In genomic region chr7:48853496-48853895, GRCm38 (mm10) we compare ENCODE assay signal across 18 mouse cellular contexts. TPM values are rescaled to one million over a fixed set of nuclear protein-coding genes. Genes with fewer than 3 reads are reported as not detected.
"Had no signal": no experiment of that assay in that cellular context is flagged by ENCODE, and none has a peak within 500 bp of the region (broad histone marks: within the 10 kb centered on the region; RNA-seq: fewer than 3 reads in every experiment).

No protein-coding gene starts in this region.

- H3K9me3 ChIP-seq: kidney, embryonic 15.5 days; limb, embryonic 10.5 days; lung, embryonic 15.5 days; megakaryocyte, embryonic 14.5 days; midbrain, embryonic 15.5 days had no signal

- DNase-seq: kidney, postnatal 14 days; lung, postnatal 14 days; right cerebral cortex, adult 18-20 months; right cerebral cortex, postnatal 25 days; thymus, postnatal 4 days had no signal

- H3K27me3 ChIP-seq: kidney, embryonic 15.5 days; lung, embryonic 15.5 days; megakaryocyte, embryonic 14.5 days; midbrain, embryonic 15.5 days had no signal

- H3K9ac ChIP-seq: kidney, embryonic 15.5 days; lung, embryonic 15.5 days; midbrain, embryonic 15.5 days had no signal

- H3K4me1 ChIP-seq: kidney, embryonic 15.5 days; limb, embryonic 10.5 days had no signal

- H3K27ac ChIP-seq: kidney, embryonic 15.5 days; left cerebral cortex, adult 2 months; limb, embryonic 10.5 days; lung, embryonic 15.5 days; macrophage; midbrain, embryonic 15.5 days; stomach, postnatal 0 days had no signal

- H3K36me3 ChIP-seq: kidney, embryonic 15.5 days; limb, embryonic 10.5 days; lung, embryonic 15.5 days; midbrain, embryonic 15.5 days had no signal

- ATAC-seq: midbrain, embryonic 15.5 days had no signal

- H3K4me2 ChIP-seq: kidney, embryonic 15.5 days; liver, embryonic 11.5 days; lung, embryonic 15.5 days; midbrain, embryonic 11.5 days; midbrain, embryonic 15.5 days had no signal

- H3K4me3 ChIP-seq: kidney, embryonic 15.5 days; left cerebral cortex, adult 2 months; limb, embryonic 10.5 days; lung, embryonic 15.5 days; megakaryocyte, embryonic 14.5 days; midbrain, embryonic 15.5 days had no signal

RNA-seq across cellular contexts. Expression of gene Csrp3, which starts 5.7 kb away (rescaled TPM):
- total RNA-seq: layer of hippocampus, postnatal 25 days; left cerebral cortex, adult 2 months; left cerebral cortex, postnatal 14 days had no signal
- polyA plus RNA-seq: large intestine, adult 2 months; macrophage; midbrain, embryonic 11.5 days had no signal
